Mouse (Mus musculus): ENCODE data around the gene Prrt1. TPM values are rescaled to one million over a fixed set of nuclear protein-coding genes. Genes with fewer than 3 reads are reported as not detected.
A peak's percentile ranks its signal among the peaks of the same experiment; 100 is the strongest.

Prrt1 gene
- polyA plus RNA-seq, 1 experiment, result 194 TPM

DNA sequence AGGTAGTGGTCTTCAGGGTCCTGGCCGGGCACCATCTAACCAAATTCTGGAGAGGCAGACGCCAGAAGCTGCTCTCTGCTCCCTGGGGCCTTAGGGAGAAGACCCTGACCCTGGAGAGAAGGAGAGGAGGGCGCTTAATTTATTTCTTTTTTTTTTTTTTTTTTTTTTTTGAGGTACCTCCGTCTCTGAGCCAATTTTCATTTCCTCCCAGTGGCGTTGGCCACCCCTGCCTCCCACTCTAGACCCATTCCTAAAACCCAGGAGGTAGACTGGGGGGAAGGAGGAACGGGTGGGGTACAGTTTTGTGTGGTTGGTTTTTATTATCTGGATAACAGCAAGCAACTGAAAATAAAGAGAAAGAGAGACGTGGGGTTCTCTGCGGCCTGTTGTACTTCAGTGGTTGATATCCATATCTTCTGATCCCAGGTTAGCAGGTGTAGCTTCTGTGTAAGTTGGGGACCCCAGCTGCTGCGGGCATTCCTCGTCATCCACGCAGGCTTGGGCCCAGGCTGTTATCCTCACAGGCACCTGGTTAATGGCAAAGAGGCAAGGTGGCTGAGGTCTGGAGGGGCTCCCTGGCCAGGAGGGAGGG is 16.2 kb upstream of the Prrt1 start:
- H3K4me3 ChIP-seq (replicated peaks; ENCODE audit: insufficient read depth, low read depth, low read length), result no peak overlapping the region
- DNase-seq, result no peak
- no peak overlapping the region for H3K27ac ChIP-seq (ENCODE audit: insufficient read depth, low read length)
- H3K4me1 ChIP-seq (ENCODE audit: control insufficient read depth, insufficient read depth, low read length), result peaks cover 15% of the 10 kb centered on the region
- TF ChIP-seq CTCF (IDR thresholded peaks at IDR 0.05; ENCODE audit: borderline replicate concordance, insufficient read depth, low read depth, low read length) (no peak), POLR2A (IDR thresholded peaks at IDR 0.05; ENCODE audit: borderline replicate concordance, insufficient read depth, low read length) (no peak)
- 84% methylated on average over 11 of the region's 11 CpGs for WGBS
- H3K27me3 ChIP-seq (ENCODE audit: control insufficient read depth, insufficient read depth, low read length), result no peaks in the 10 kb centered on the region

DNA sequence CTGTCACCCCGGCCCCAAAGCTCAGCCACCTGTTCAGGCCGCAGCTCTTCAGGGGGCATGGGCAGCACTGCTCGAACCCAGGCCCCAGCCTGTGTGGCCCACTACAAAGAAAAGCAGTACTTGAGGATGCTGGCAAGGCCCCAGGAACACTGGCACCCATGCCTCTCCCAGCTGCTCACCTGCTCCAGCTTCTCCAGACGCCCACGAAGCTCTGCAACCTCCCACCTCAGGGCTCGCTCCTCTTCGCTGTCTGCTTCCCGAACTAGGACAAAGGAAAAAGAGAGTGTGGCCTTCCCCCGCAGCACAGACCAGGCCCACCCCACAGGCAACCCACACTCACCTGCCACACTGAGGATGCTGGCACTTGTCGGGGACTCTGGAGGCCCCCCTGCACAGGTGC is 15.5 kb upstream of the Prrt1 start:
- DNase-seq, result no peak
- Histone ChIP-seq H3K4me1 (ENCODE audit: control insufficient read depth, insufficient read depth, low read length) (peaks cover 15% of the 10 kb centered on the region), H3K27me3 (ENCODE audit: control insufficient read depth, insufficient read depth, low read length) (no peaks in the 10 kb centered on the region), H3K4me3 (replicated peaks; ENCODE audit: insufficient read depth, low read depth, low read length) (no peak overlapping the region), H3K27ac (ENCODE audit: insufficient read depth, low read length) (no peak overlapping the region)
- TF ChIP-seq CTCF (IDR thresholded peaks at IDR 0.05; ENCODE audit: borderline replicate concordance, insufficient read depth, low read depth, low read length), result no peak
- no peak for TF ChIP-seq POLR2A (IDR thresholded peaks at IDR 0.05; ENCODE audit: borderline replicate concordance, insufficient read depth, low read length)
- 70% methylated on average over 10 of the region's 10 CpGs for WGBS

DNA sequence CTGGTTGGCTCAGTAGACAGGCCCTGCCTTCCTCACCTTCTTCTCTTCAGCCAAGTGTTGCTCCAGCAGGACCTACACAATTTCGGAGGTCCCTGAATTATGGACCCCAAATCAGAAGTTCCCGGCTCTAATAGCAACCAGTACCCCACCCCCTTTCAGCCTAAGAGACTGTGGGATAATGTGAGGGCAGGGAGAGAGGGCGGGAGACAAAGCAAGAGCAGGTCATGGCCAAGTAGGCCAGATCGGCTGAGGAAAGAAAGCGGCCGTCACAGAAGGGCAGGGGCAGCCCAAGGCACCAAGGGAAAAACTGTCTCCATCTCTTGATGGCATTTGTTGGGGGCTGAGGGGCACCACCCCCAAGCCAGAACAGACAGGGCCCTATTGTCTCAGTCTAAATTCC is 13.5 kb upstream of the Prrt1 start, which contains the start of gene Egfl8:
TSS of gene Egfl8 (minus strand) at position 101 of the 400 bp plus-strand sequence.
- no peak within 1 kb of the TSS for H3K4me3 ChIP-seq (replicated peaks; ENCODE audit: insufficient read depth, low read depth, low read length)
- no peak for TF ChIP-seq POLR2A (IDR thresholded peaks at IDR 0.05; ENCODE audit: borderline replicate concordance, insufficient read depth, low read length)
- TF ChIP-seq CTCF (IDR thresholded peaks at IDR 0.05; ENCODE audit: borderline replicate concordance, insufficient read depth, low read depth, low read length), result no peak
- DNase-seq, result no peak
- no peak within 1 kb of the TSS for H3K27ac ChIP-seq (ENCODE audit: insufficient read depth, low read length)
- 57% methylated on average over 6 of the region's 6 CpGs for WGBS
- H3K27me3 ChIP-seq (ENCODE audit: control insufficient read depth, insufficient read depth, low read length), result no peaks in the 10 kb centered on the region
- peaks cover 8% of the 10 kb centered on the region for H3K4me1 ChIP-seq (ENCODE audit: control insufficient read depth, insufficient read depth, low read length)

DNA sequence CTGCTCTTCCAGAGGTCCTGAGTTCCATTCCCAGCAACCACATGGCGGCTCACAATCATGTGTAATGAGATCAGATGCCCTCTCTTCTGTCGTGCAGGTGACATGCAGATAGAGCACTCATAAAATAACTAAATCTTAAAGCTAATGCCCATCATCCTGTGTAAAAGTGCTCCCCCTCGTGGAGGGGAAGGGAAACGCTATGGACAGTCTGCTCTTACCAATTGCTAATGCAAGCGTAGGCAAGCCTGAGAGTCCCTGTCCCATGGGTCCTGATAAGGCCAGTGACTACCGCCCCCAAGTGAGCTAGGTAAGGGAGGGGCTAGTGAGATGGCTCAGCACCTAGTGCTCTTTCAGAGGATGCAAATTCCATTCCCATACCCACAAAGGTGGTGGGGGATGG is 10.3 kb upstream of the Prrt1 start:
- Histone ChIP-seq H3K27me3 (ENCODE audit: control insufficient read depth, insufficient read depth, low read length) (no peaks in the 10 kb centered on the region), H3K4me1 (ENCODE audit: control insufficient read depth, insufficient read depth, low read length) (no peaks in the 10 kb centered on the region), H3K27ac (ENCODE audit: insufficient read depth, low read length) (no peak overlapping the region), H3K4me3 (replicated peaks; ENCODE audit: insufficient read depth, low read depth, low read length) (no peak overlapping the region)
- peak; percentile 79 for TF ChIP-seq CTCF (IDR thresholded peaks at IDR 0.05; ENCODE audit: borderline replicate concordance, insufficient read depth, low read depth, low read length)
- TF ChIP-seq POLR2A (IDR thresholded peaks at IDR 0.05; ENCODE audit: borderline replicate concordance, insufficient read depth, low read length), result no peak
- peak; percentile 67 to 76 for DNase-seq
- 17% methylated on average over 6 of the region's 6 CpGs for WGBS

DNA sequence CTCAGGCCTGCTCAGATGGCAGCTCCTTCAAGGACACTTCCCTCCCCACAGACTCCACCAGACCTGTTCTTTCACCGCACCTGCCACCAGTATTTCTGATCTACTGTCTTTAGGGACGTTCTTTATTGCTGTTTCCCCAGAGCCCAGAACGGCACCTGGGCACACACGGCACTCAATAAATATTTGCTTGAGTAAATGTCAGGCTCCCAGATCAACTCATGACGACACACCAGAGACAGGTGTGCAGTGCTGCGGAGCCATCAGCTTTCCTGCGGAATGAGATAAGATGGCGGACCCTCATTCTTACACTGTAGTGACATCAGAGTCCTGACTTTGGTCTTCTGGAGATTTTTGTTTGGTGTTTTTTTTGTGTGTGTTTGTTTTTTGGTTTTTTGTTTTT is 8.3 kb upstream of the Prrt1 start:
- peaks cover 4% of the 10 kb centered on the region for H3K4me1 ChIP-seq (ENCODE audit: control insufficient read depth, insufficient read depth, low read length)
- H3K27me3 ChIP-seq (ENCODE audit: control insufficient read depth, insufficient read depth, low read length), result no peaks in the 10 kb centered on the region
- H3K4me3 ChIP-seq (replicated peaks; ENCODE audit: insufficient read depth, low read depth, low read length), result no peak overlapping the region
- WGBS, result 92% methylated on average over 8 of the region's 8 CpGs
- no peak for DNase-seq
- H3K27ac ChIP-seq (ENCODE audit: insufficient read depth, low read length), result no peak overlapping the region
- TF ChIP-seq CTCF (IDR thresholded peaks at IDR 0.05; ENCODE audit: borderline replicate concordance, insufficient read depth, low read depth, low read length) (no peak), POLR2A (IDR thresholded peaks at IDR 0.05; ENCODE audit: borderline replicate concordance, insufficient read depth, low read length) (no peak)

DNA sequence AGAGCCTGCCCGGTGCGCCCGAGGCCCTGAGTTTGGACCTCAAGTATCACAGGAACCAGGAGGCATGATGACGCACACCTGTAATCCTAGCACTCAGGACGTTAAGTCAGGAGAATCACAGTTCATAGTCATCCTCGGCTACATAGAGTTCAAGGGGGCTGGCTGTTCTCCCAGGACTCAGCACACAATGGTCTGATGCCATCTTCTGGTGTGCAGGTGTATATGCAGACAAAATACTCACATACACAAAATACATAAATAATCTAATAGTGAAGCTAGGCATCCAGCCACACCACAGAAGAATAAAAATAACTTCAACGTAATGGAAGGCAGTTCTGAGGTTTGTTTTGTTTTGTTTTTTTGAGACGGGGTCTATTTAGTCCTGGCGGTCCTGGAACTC is 6.2 kb upstream of the Prrt1 start:
- no peaks in the 10 kb centered on the region for H3K27me3 ChIP-seq (ENCODE audit: control insufficient read depth, insufficient read depth, low read length)
- 76% methylated on average over 9 of the region's 9 CpGs for WGBS
- no peak overlapping the region for H3K27ac ChIP-seq (ENCODE audit: insufficient read depth, low read length)
- peaks cover 10% of the 10 kb centered on the region for H3K4me1 ChIP-seq (ENCODE audit: control insufficient read depth, insufficient read depth, low read length)
- TF ChIP-seq CTCF (IDR thresholded peaks at IDR 0.05; ENCODE audit: borderline replicate concordance, insufficient read depth, low read depth, low read length), result 0 out of 2 replicates have a peak, but pooled peaks have one; percentile 13
- no peak for TF ChIP-seq POLR2A (IDR thresholded peaks at IDR 0.05; ENCODE audit: borderline replicate concordance, insufficient read depth, low read length)
- no peak for DNase-seq
- no peak overlapping the region for H3K4me3 ChIP-seq (replicated peaks; ENCODE audit: insufficient read depth, low read depth, low read length)

DNA sequence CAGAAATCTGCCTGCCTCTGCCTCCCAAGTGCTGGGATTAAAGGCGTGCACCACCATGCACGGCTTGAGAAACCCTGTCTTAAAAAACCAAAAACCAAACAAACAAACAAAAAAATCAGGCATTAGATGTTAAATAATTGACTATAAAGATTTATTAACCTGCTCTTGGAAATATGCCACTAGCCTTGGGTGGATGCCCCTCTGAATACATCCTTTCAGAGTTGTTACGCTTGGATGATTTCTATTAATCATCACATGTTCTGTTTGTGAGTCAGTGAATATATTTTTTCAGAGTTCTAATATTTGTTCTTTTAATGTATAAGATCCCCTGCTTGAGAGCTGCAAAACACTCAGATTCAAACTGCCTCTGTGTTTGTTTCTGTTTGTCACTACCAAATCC is 4.4 kb upstream of the Prrt1 start:
- Histone ChIP-seq H3K27me3 (ENCODE audit: control insufficient read depth, insufficient read depth, low read length) (no peaks in the 10 kb centered on the region), H3K4me3 (replicated peaks; ENCODE audit: insufficient read depth, low read depth, low read length) (no peak overlapping the region), H3K4me1 (ENCODE audit: control insufficient read depth, insufficient read depth, low read length) (peaks cover 10% of the 10 kb centered on the region), H3K27ac (ENCODE audit: insufficient read depth, low read length) (no peak overlapping the region)
- WGBS, result 96% methylated on average over 3 of the region's 3 CpGs
- no peak for DNase-seq
- TF ChIP-seq POLR2A (IDR thresholded peaks at IDR 0.05; ENCODE audit: borderline replicate concordance, insufficient read depth, low read length) (no peak), CTCF (IDR thresholded peaks at IDR 0.05; ENCODE audit: borderline replicate concordance, insufficient read depth, low read depth, low read length) (no peak)

DNA sequence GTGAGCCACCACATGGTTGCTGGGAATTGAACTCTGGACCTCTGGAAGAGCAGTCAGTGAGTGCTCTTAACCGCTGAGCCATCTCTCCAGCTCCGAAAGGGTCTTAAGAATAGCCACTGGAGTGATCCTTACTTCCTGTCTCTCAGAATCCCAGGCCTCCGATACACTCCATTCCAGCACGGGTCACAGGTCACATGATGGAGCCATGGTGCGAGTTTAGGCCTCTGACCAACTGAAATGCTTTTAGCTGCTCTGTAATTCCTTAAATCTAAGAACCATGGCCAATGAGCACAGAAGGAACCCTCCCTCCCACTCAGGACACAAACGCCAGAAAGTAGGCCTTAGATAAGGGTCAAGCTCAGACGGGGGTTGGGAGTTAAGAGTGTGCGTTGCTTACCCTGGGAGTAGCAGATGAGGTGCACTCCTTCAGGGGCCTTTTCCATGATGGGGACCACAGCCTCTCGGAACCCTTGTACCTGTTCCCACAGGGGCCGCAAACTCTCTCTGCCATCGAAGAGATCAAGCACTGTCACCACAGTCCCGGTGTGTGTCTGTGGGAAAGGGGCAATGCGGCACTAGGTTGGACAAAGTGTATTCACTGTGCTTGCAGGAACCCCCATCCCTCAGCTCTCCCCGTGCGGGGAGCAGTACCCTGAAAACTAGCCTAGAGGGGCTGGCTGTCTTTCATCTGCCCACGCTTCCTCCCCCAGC is 3.1 kb upstream of the Prrt1 start:
- Histone ChIP-seq H3K4me3 (replicated peaks; ENCODE audit: insufficient read depth, low read depth, low read length) (peak overlapping the region; percentile 79), H3K4me1 (ENCODE audit: control insufficient read depth, insufficient read depth, low read length) (peaks cover 10% of the 10 kb centered on the region), H3K27ac (ENCODE audit: insufficient read depth, low read length) (peak overlapping the region; percentile 73), H3K27me3 (ENCODE audit: control insufficient read depth, insufficient read depth, low read length) (no peaks in the 10 kb centered on the region)
- WGBS, result 47% methylated on average over 16 of the region's 16 CpGs
- DNase-seq, result no peak
- no peak for TF ChIP-seq POLR2A (IDR thresholded peaks at IDR 0.05; ENCODE audit: borderline replicate concordance, insufficient read depth, low read length)
- no peak for TF ChIP-seq CTCF (IDR thresholded peaks at IDR 0.05; ENCODE audit: borderline replicate concordance, insufficient read depth, low read depth, low read length)

All from cerebellum, adult 2 months (tissue).